Mouse (Mus musculus) limb, embryonic 11.5 days (tissue): Measurements from ENCODE around the gene Tbxas1. TPM values are rescaled to one million over a fixed set of nuclear protein-coding genes. Genes with fewer than 3 reads are reported as not detected.

Experiments used
- ATAC-seq: fragments of 200-750 bp; cut with Nextera tagmentation; 2 replicates; pipeline ENCODE4 v1.8.0; 2017; ENCODE audit warnings: low read depth; ENCODE audit not compliant: insufficient number of reproducible peaks, low FRiP score, low TSS enrichment
- DNase-seq: peaks from one replicate; pipeline ENCODE4 v3.0.0-alpha.2; 2015; ENCODE audit warnings: low spot score
- H3K27ac ChIP-seq: fragments of 300-500 bp; sonication (generic); replicated peaks from 2 replicates; pipeline ENCODE4 v1.5.1; 2014; ENCODE audit warnings: low read depth, mild to moderate bottlenecking, low read length
- H3K27me3 ChIP-seq: fragments of 300-500 bp; sonication (generic); 2 replicates; pipeline ENCODE4 v1.6.1; 2014; ENCODE audit warnings: mild to moderate bottlenecking, low read length, mixed read lengths; ENCODE audit not compliant: control insufficient read depth, insufficient read depth
- H3K36me3 ChIP-seq: fragments of 300-500 bp; sonication (generic); 2 replicates; pipeline ENCODE4 v1.6.1; 2014; ENCODE audit warnings: mild to moderate bottlenecking, low read length, moderate library complexity, mixed read lengths; ENCODE audit not compliant: control insufficient read depth, insufficient read depth
- H3K4me1 ChIP-seq: fragments of 300-500 bp; sonication (generic); 2 replicates; pipeline ENCODE4 v1.6.1; 2014; ENCODE audit warnings: low read length, mixed read lengths; ENCODE audit not compliant: control insufficient read depth, insufficient read depth
- H3K4me2 ChIP-seq: fragments of 300-500 bp; sonication (generic); 2 replicates; pipeline ENCODE4 v1.6.1; 2014; ENCODE audit warnings: low read depth, mild to moderate bottlenecking, moderate library complexity; ENCODE audit not compliant: severe bottlenecking
- H3K4me3 ChIP-seq: fragments of 300-500 bp; sonication (generic); 2 replicates; pipeline ENCODE4 v1.5.1; 2014; ENCODE audit warnings: low read depth, low read length
- H3K9ac ChIP-seq: fragments of 300-500 bp; sonication (generic); 2 replicates; pipeline ENCODE4 v1.6.1; 2014; ENCODE audit warnings: mild to moderate bottlenecking, low read length
- H3K9me3 ChIP-seq: fragments of 300-500 bp; sonication (generic); 2 replicates; pipeline ENCODE4 v1.6.1; 2016; ENCODE audit warnings: low read length; ENCODE audit not compliant: control insufficient read depth
- WGBS: fragments of 180-500 bp; shearing (Covaris S2); extraction: QIAGEN DNeasy Blood & Tissue Kit; methylation state at CpG from one replicate; pipeline ENCODE4 v1.1.7; 2014; 5-methylcytosine and 5-hydroxymethylcytosine counted together
- polyA plus RNA-seq: library from polyadenylated mRNA; unstranded; fragments of >200 nt; fragmentation: Nextera tagmentation; extraction: Ambion mirVana; gene quantifications from 2 replicates; pipeline ENCODE4 v1.2.1, GENCODE M21; 2014

Gene Tbxas1
- polyA plus RNA-seq, 1 experiment from 2014 or later: 1.3 TPM

GRCm38 (mm10) chr6:38950838-38951237, 75.6 kb downstream of the Tbxas1 start:
- H3K9me3 ChIP-seq: no peaks in the 10 kb centered on the region

GRCm38 (mm10) chr6:38956641-38957040, 81.4 kb downstream of the Tbxas1 start:
- Histone ChIP-seq H3K4me2 (no peak overlapping the region), H3K4me1 (no peaks in the 10 kb centered on the region), H3K36me3 (no peaks in the 10 kb centered on the region), H3K27ac (no peak overlapping the region), H3K9me3 (no peaks in the 10 kb centered on the region), H3K4me3 (no peak overlapping the region), H3K9ac (no peak overlapping the region), H3K27me3 (no peaks in the 10 kb centered on the region)
- 76% methylated on average over 2 of the region's 2 CpGs for WGBS
- no peak for ATAC-seq
- DNase-seq: no peak

More at GRCm38 (mm10) chr6:38950838-38951237, 75.6 kb downstream of the Tbxas1 start:
- Histone ChIP-seq H3K27me3 (no peaks in the 10 kb centered on the region), H3K9ac (no peak overlapping the region), H3K4me3 (no peak overlapping the region), H3K4me2 (no peak overlapping the region), H3K4me1 (no peaks in the 10 kb centered on the region), H3K27ac (no peak overlapping the region), H3K36me3 (no peaks in the 10 kb centered on the region)
- 78% methylated on average over 3 of the region's 3 CpGs for WGBS
- no peak for ATAC-seq
- DNase-seq: no peak

GRCm38 (mm10) chr6:38957246-38957645, 82.0 kb downstream of the Tbxas1 start:
- ATAC-seq: no peak
- Histone ChIP-seq H3K27me3 (no peaks in the 10 kb centered on the region), H3K4me1 (no peaks in the 10 kb centered on the region), H3K4me3 (no peak overlapping the region), H3K9ac (no peak overlapping the region), H3K36me3 (no peaks in the 10 kb centered on the region), H3K9me3 (no peaks in the 10 kb centered on the region), H3K27ac (no peak overlapping the region), H3K4me2 (no peak overlapping the region)
- DNase-seq: no peak
- 84% methylated on average over 5 of the region's 5 CpGs for WGBS

GRCm38 (mm10) chr6:38959502-38959901, 84.3 kb downstream of the Tbxas1 start:
- WGBS: 92% methylated on average over 9 of the region's 9 CpGs
- Histone ChIP-seq H3K9me3 (no peaks in the 10 kb centered on the region), H3K4me2 (no peak overlapping the region), H3K27ac (no peak overlapping the region), H3K27me3 (no peaks in the 10 kb centered on the region), H3K4me3 (no peak overlapping the region), H3K9ac (no peak overlapping the region), H3K36me3 (no peaks in the 10 kb centered on the region), H3K4me1 (no peaks in the 10 kb centered on the region)
- no peak for ATAC-seq
- no peak for DNase-seq

GRCm38 (mm10) chr6:38960367-38960766, 85.2 kb downstream of the Tbxas1 start:
- DNase-seq (no peak), ATAC-seq (no peak)
- Histone ChIP-seq H3K27me3 (no peaks in the 10 kb centered on the region), H3K4me1 (no peaks in the 10 kb centered on the region), H3K36me3 (no peaks in the 10 kb centered on the region), H3K4me3 (no peak overlapping the region), H3K27ac (no peak overlapping the region), H3K9me3 (no peaks in the 10 kb centered on the region), H3K4me2 (no peak overlapping the region), H3K9ac (no peak overlapping the region)
- WGBS: 88% methylated on average over 2 of the region's 3 CpGs

- Histone ChIP-seq H3K9ac (no peak overlapping the region), H3K27ac (no peak overlapping the region), H3K4me3 (no peak overlapping the region), H3K27me3 (no peaks in the 10 kb centered on the region), H3K4me2 (no peak overlapping the region), H3K4me1 (no peaks in the 10 kb centered on the region), H3K36me3 (no peaks in the 10 kb centered on the region), H3K9me3 (no peaks in the 10 kb centered on the region)
- no peak for DNase-seq
- no peak for ATAC-seq
- 67% methylated on average over 12 of the region's 12 CpGs for WGBS
These were observed 85.7 kb downstream of the Tbxas1 start for GRCm38 (mm10) chr6:38960791-38961426.

- no peak overlapping the region for H3K27ac ChIP-seq
- 54% methylated on average over 8 of the region's 8 CpGs for WGBS
These were observed 86.3 kb downstream of the Tbxas1 start for GRCm38 (mm10) chr6:38961427-38962033.

GRCm38 (mm10) chr6:38966839-38967238, 91.6 kb downstream of the Tbxas1 start:
- Histone ChIP-seq H3K9ac (no peak overlapping the region), H3K4me2 (no peak overlapping the region), H3K27ac (no peak overlapping the region), H3K36me3 (no peaks in the 10 kb centered on the region; the same call in 1 of the 2 replicates), H3K27me3 (no peaks in the 10 kb centered on the region), H3K4me1 (no peaks in the 10 kb centered on the region), H3K9me3 (no peaks in the 10 kb centered on the region), H3K4me3 (no peak overlapping the region)
- DNase-seq: no peak
- no peak for ATAC-seq
- WGBS: 94% methylated on average over 5 of the region's 5 CpGs

More at GRCm38 (mm10) chr6:38961427-38962033, 86.3 kb downstream of the Tbxas1 start:
- Histone ChIP-seq H3K36me3 (no peaks in the 10 kb centered on the region), H3K27me3 (no peaks in the 10 kb centered on the region), H3K9me3 (no peaks in the 10 kb centered on the region), H3K4me3 (no peak overlapping the region), H3K4me1 (no peaks in the 10 kb centered on the region), H3K9ac (no peak overlapping the region), H3K4me2 (no peak overlapping the region)
- DNase-seq: no peak
- ATAC-seq: no peak
